Mouse (Mus musculus) liver, embryonic 14.5 days (tissue): ENCODE results near the gene Nav2.

Source experiments
- CTCF ChIP-seq: IDR thresholded peaks from 2 replicates; pipeline ENCODE4 v1.5.1; 2016; ENCODE audit warnings: antibody characterized with exemption, low read depth, control low read depth
- EP300 ChIP-seq: IDR thresholded peaks from 2 replicates; pipeline ENCODE4 v1.6.1; 2016; ENCODE audit warnings: antibody characterized with exemption, low read depth

- TF ChIP-seq CTCF (no peak), EP300 (no peak)
Measured at GRCm38 (mm10) chr7:49577096-49577495, 668.6 kb downstream of the Nav2 start.
